Mouse (Mus musculus): ENCODE measurements around the gene Mst1r.

- TF ChIP-seq CTCF (IDR thresholded peaks at IDR 0.05; ENCODE audit: low read depth) (no peak), EP300 (IDR thresholded peaks at IDR 0.05; ENCODE audit: low read depth) (no peak)
These were observed 29.1 kb downstream of the Mst1r start for GRCm38 (mm10) chr9:107935790-107936214.
